Mouse (Mus musculus) bone marrow macrophage, adult 2 months (primary cell): ENCODE results near the gene Rbm44. TPM values are rescaled to one million over a fixed set of nuclear protein-coding genes. Genes with fewer than 3 reads are reported as not detected.

ENCODE experiments used
- H3K27ac ChIP-seq: 2 replicates; pipeline ENCODE4 v1.5.1; 2012; ENCODE audit warnings: low read depth, low read length; ENCODE audit not compliant: insufficient read depth
- H3K4me1 ChIP-seq: 2 replicates; pipeline ENCODE4 v1.6.1; 2012; ENCODE audit warnings: low read length; ENCODE audit not compliant: control insufficient read depth, insufficient read depth
- H3K4me3 ChIP-seq: 2 replicates; pipeline ENCODE4 v1.5.1; 2012; ENCODE audit warnings: mild to moderate bottlenecking, low read length, moderate library complexity; ENCODE audit not compliant: insufficient read depth
- CTCF ChIP-seq: IDR thresholded peaks from 2 replicates; pipeline ENCODE4 v1.5.1; 2012; ENCODE audit warnings: low read depth, mild to moderate bottlenecking, low read length, moderate library complexity
- POLR2A ChIP-seq: IDR thresholded peaks from 2 replicates; pipeline ENCODE4 v1.6.1; 2012; ENCODE audit warnings: mild to moderate bottlenecking, low read depth, low read length, borderline replicate concordance
- polyA plus RNA-seq: library from polyadenylated mRNA; stranded (reverse); fragments of >200 nt; gene quantifications from 2 replicates; pipeline ENCODE4 v1.2.4, GENCODE M21; 2012; ENCODE audit not compliant: missing spikeins, insufficient read depth, insufficient read length

The Rbm44 gene
- polyA plus RNA-seq, 1 experiment: 1.2 TPM

- Histone ChIP-seq H3K4me1 (peaks cover 3% of the 10 kb centered on the region; the same call in 1 of the 2 replicates), H3K27ac (no peak overlapping the region), H3K4me3 (no peak overlapping the region)
- TF ChIP-seq CTCF: no peak
Measured at GRCm38 (mm10) chr1:91176026-91176425, 31.1 kb downstream of the Rbm44 start.

- Histone ChIP-seq H3K4me3 (no peak overlapping the region), H3K4me1 (peaks cover 3% of the 10 kb centered on the region; the same call in 1 of the 2 replicates), H3K27ac (no peak overlapping the region)
- TF ChIP-seq CTCF (no peak), POLR2A (no peak)
Measured at GRCm38 (mm10) chr1:91176871-91177270, 32.0 kb downstream of the Rbm44 start.

DNA sequence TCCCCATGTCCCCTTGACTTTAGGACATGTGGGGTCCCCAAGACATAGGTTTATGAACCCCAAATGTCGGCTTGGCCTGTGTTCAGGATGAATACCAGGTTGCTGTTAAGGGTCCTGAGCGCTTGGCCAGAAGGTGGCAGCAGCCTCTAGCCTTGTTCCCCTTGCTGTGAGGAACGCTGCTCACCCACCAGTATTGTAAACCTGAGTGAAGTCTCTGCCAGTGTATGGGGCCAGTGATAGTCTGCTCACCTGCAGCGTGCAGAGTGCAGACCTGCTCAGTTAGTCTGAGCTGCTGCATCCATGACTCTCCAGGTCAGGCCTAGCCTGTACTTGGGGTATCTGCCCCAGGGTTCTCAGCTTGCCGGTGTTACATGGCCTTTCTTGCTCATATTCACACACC lies 34.2 kb downstream of the Rbm44 start:
- TF ChIP-seq CTCF: peak; percentile 74
- TF ChIP-seq POLR2A: no peak
- no peak overlapping the region for H3K4me3 ChIP-seq
- peaks cover 3% of the 10 kb centered on the region; the same call in 1 of the 2 replicates for H3K4me1 ChIP-seq
- H3K27ac ChIP-seq: no peak overlapping the region

GRCm38 (mm10) chr1:91179533-91180173 lies 34.8 kb downstream of the Rbm44 start, which contains the start of gene Ramp1:
Gene Ramp1, plus strand, starts transcription at chr1:91179822.
- Histone ChIP-seq H3K4me1 (peaks cover 3% of the 10 kb centered on the region; the same call in 1 of the 2 replicates), H3K4me3 (peak within 1 kb of the TSS; percentile 41), H3K27ac (no peak within 1 kb of the TSS)
- TF ChIP-seq POLR2A (no peak), CTCF (no peak)

DNA sequence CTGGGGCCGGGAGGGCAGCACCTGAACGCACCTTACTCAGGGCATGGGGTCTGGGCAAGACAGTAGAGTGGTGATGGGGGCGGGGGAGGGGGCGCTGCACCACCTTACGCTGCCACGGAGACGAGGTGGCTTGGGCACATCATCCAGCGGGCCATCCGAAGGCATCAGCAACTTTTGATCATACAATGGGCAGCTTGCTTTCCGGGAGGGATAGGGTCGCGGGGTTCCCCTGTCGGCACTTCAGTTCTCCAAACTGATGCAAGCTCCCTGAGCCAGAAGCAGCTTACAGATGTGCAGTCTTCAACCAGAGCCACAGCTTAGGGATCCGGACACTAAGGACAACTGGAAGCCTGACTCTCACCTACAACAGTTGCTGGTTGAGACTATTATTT lies 35.3 kb downstream of the Rbm44 start:
- peaks cover 3% of the 10 kb centered on the region; the same call in 1 of the 2 replicates for H3K4me1 ChIP-seq
- peak overlapping the region; percentile 41 for H3K4me3 ChIP-seq
- H3K27ac ChIP-seq: no peak overlapping the region
- TF ChIP-seq POLR2A (no peak), CTCF (no peak)

DNA sequence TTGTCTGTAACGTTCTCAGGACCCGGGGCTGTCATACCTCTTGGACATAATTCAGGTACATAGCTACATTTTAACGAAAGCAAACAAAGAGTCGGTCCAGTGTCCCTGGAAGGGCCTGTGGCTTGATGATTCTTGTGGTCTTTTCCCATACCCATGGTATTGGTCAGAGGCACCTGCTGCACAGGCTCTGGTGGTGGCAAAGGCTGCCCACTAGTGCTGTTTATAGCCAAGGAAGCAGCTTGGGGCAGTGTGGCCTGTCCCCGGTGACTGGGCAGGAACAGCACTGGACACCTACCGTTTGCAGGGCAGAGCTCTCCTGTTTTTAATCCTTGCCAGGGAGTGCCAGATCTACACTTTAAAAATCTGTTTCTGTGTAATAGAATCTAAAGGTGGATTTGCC lies 35.8 kb downstream of the Rbm44 start:
- Histone ChIP-seq H3K4me3 (no peak overlapping the region), H3K4me1 (peaks cover 3% of the 10 kb centered on the region; the same call in 1 of the 2 replicates), H3K27ac (no peak overlapping the region)
- no peak for TF ChIP-seq POLR2A
- TF ChIP-seq CTCF: no peak

DNA sequence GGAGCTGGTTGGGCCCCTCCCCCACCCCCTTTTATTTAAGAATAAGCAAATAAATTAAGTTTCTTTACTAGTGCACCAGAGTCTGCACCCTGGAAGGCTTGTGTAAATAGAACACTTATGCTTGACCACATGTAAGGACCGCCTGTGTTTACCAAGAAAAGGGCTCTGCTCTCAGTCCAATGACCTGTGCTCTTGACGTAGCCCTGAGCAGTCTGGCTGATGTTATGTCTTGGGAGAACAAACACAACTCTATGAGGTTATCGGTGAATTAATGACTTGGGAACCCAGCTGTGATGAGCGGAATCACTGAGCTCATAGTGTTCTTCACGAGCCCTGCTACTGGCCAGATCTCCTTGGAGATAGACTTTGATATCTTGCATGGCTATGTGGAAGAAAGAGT lies 36.4 kb downstream of the Rbm44 start:
- no peak overlapping the region for H3K27ac ChIP-seq
- peaks cover 4% of the 10 kb centered on the region for H3K4me1 ChIP-seq
- H3K4me3 ChIP-seq: no peak overlapping the region
- TF ChIP-seq CTCF: no peak
- TF ChIP-seq POLR2A: no peak

DNA sequence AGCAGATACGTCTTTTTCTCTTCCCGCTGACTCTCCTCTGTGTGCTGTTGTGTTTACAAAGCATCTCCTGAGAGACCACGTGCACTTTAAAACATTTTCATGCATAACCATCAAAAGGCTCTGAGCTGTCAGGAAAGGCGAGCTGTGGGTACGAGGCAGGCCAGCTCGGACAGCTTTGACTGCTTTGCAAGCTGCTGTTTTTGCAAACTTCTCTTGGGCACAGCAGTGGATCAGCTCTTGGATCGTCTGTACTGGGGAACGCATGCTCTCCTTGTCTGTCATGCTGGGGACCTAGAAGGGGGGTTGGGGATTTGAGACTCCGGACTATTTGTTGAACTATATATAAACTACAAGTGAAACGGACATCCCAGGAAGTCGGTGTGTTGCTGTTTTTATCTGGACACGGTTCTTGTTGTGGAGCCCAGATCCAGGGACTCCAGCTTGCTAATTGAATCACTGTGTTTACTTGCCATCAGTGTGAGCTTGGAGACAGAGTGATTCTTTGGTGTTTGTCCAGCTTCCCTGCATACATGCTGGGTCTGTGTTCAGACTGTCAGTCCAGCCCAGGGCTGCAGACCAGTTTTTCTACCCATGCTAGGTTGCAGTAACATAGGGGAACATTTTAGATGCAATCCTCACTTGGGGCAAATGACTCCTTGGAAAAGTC lies 37.0 kb downstream of the Rbm44 start:
- H3K27ac ChIP-seq: no peak overlapping the region
- TF ChIP-seq CTCF: no peak
- no peak for TF ChIP-seq POLR2A
- H3K4me1 ChIP-seq: peaks cover 10% of the 10 kb centered on the region
- no peak overlapping the region for H3K4me3 ChIP-seq

DNA sequence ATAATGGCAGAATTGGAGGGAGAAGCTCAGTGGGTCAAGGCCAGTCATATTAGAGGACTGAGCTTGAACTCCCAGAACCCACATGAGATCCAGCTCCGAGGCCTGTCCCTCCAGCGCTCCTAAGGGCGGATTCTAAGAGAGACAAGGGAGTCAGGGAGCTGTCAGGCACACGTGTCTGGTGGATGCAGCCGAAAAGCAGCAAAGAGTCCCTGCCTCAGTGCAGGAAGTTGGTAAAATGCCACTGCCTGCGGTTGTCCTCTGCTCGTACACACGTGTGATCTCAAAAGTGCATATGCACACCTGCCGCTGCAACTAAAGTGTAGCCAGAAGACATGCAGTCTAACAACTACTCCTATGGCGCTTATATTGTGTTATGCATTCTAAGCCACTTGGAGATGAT lies 38.4 kb downstream of the Rbm44 start:
- TF ChIP-seq CTCF: no peak
- no peak for TF ChIP-seq POLR2A
- Histone ChIP-seq H3K4me3 (no peak overlapping the region), H3K27ac (no peak overlapping the region), H3K4me1 (peaks cover 19% of the 10 kb centered on the region)

- peaks cover 27% of the 10 kb centered on the region for H3K4me1 ChIP-seq
- H3K4me3 ChIP-seq: peak overlapping the region; percentile 26; the same call in 1 of the 2 replicates
- TF ChIP-seq CTCF: no peak
- no peak for TF ChIP-seq POLR2A
- peak overlapping the region; percentile 97 for H3K27ac ChIP-seq
Measured at GRCm38 (mm10) chr1:91186677-91187076, 41.8 kb downstream of the Rbm44 start.

- H3K4me1 ChIP-seq: peaks cover 27% of the 10 kb centered on the region
- H3K4me3 ChIP-seq: peak overlapping the region; percentile 26
- peak overlapping the region; percentile 97 for H3K27ac ChIP-seq
- TF ChIP-seq POLR2A: no peak
Measured at GRCm38 (mm10) chr1:91187315-91187714, 42.4 kb downstream of the Rbm44 start.
